Comparison of ENCODE assay signal across 8 mouse cellular contexts in the genomic region with DNA sequence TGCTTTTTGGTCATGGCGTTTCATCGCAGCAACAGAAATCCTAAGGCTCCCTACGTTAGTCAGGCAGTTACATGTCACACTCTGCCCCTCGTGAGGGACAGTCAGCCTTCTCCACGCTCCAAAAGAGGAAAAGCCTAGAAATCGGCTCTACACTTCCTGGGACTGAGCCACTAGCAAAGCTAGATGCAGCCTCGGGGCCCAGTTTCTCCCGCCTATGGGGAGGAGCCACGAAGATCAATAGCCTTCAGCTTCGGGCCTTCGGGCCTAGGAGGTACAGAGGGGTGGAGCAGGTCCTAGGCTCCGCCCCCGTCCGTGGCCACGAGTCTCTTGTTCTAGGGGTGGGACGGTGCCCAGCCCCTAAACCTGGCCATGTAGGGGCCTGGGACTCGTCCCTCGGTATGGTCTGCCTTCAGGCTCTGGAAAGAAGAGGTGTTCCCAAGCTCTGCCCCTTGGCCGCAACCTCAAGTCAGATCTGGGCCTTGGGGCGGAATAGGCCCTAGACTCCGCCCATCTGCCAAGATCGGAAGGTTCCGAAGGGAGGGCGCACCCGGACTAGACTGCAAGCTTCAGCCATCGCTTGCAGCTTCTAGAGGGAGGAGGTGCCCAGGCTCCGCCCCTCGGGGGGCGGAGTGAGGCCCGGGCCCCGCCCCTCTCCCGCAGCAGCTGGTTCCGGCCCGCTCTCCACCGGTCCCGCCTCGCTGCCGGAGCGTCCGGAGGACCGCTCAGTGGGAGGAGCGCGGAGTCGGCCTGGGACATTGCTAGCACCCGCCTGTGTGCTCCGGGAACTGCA. TPM values are rescaled to one million over a fixed set of nuclear protein-coding genes. Genes with fewer than 3 reads are reported as not detected.
A peak's percentile ranks its signal among the peaks of the same experiment; 100 is the strongest.
DNase-seq lines count a peak whose midpoint lies in the region; ATAC-seq lines count a peak whose summit lies in the region.

Gene Aco1 (plus strand): TSS at position 339 of the 790 bp plus-strand sequence.

- peak; percentile 98 for ATAC-seq in hindbrain, embryonic 16.5 days

- H3K27ac ChIP-seq in hindbrain, embryonic 16.5 days (ENCODE audit: low read depth, low read length), result peak within 1 kb of the TSS; percentile 89
- peak within 1 kb of the TSS; percentile 96 for H3K27ac ChIP-seq in macrophage

- H3K27me3 ChIP-seq in hindbrain, embryonic 16.5 days (replicated peaks; ENCODE audit: control insufficient read depth, insufficient read depth, low read length), result no peaks in the 10 kb centered on the region

- peak within 1 kb of the TSS; percentile 70 for H3K4me3 ChIP-seq in hindbrain, embryonic 16.5 days (ENCODE audit: low read length)
- peak within 1 kb of the TSS; percentile 70 for H3K4me3 ChIP-seq in macrophage (ENCODE audit: inconsistent target)

- peak within 1 kb of the TSS; percentile 81 for H3K9ac ChIP-seq in hindbrain, embryonic 16.5 days (ENCODE audit: low read depth, low read length)

- DNase-seq in WW6 (ENCODE audit: low read depth, low spot score), result peak; percentile 92
- DNase-seq in cerebellum, postnatal 4 days (ENCODE audit: low spot score in 2 of 2), result peak; percentile 84 to 92
- peak; percentile 95 for DNase-seq in gastrocnemius, adult 18-20 months (ENCODE audit: low spot score)
- DNase-seq in left cerebral cortex, adult 18-20 months (ENCODE audit: low spot score in 2 of 2), result peak; percentile 89 to 94
- DNase-seq in right cerebral cortex, adult 18-20 months, result peak; percentile 96
- peak; percentile 74 for DNase-seq in urinary bladder, postnatal 10 days (ENCODE audit: low spot score)

- peaks cover 18% of the 10 kb centered on the region for H3K4me1 ChIP-seq in hindbrain, embryonic 16.5 days (ENCODE audit: control insufficient read depth, insufficient read depth, low read depth, low read length)

- H3K36me3 ChIP-seq in hindbrain, embryonic 16.5 days (ENCODE audit: control insufficient read depth, insufficient read depth, low read length), result no peaks in the 10 kb centered on the region
- no peaks in the 10 kb centered on the region for H3K36me3 ChIP-seq in macrophage (ENCODE audit: inconsistent target)

- peak within 1 kb of the TSS; percentile 79 for H3K4me2 ChIP-seq in hindbrain, embryonic 16.5 days (ENCODE audit: low read length)

- H3K9me3 ChIP-seq in hindbrain, embryonic 16.5 days (ENCODE audit: control insufficient read depth, low read length), result no peaks in the 10 kb centered on the region

- under 1% methylated on average over 46 of the region's 46 CpGs for WGBS in hindbrain, embryonic 16.5 days
- under 1% methylated on average over 43 of the region's 46 CpGs for WGBS in macrophage (ENCODE audit: missing documents)

- H3K79me2 ChIP-seq in macrophage (ENCODE audit: inconsistent target), result peaks cover 43% of the 10 kb centered on the region

RNA-seq across cellular contexts. Expression of gene Aco1, which starts in this region (rescaled TPM):
- 10 to 100 TPM; 13.1 to 15.1 TPM for total RNA-seq in gastrocnemius, adult 18-20 months (2021)
- polyA plus RNA-seq in hindbrain, embryonic 16.5 days (2015; fragmentation: Nextera tagmentation; extraction: Ambion mirVana), result 45.3 and 49.4 TPM in 2 replicates
- total RNA-seq in left cerebral cortex, adult 18-20 months (2021), result 10 to 100 TPM; 22.7 to 28.0 TPM
- total RNA-seq in macrophage (2018; cell fraction: chromatin; rRNA removed), result 10 to 100 TPM; 16.7 to 95.4 (median 50.9) TPM
- 10 to 100 TPM; 24.3 to 54.2 (median 38.2) TPM for total RNA-seq in macrophage (2018; cell fraction: cytosol; rRNA removed)
- total RNA-seq in macrophage (2018; cell fraction: nucleus; rRNA removed), result 10 to 100 TPM; 18.7 to 66.9 (median 32.8) TPM
- polyA plus RNA-seq in macrophage (2018), result 35.1 to 41.5 TPM (median 40.7 TPM) in 3 replicates

Comparison
In these comparisons a context has a peak if more than half of its experiments do, and no peak if none do; other contexts are left out.
1. Peak in every context shown above with its lines: DNase-seq, ATAC-seq, H3K4me3 ChIP-seq and H3K27ac ChIP-seq.